Comparison of ENCODE assay signal across 9 mouse cellular contexts in the genomic region with DNA sequence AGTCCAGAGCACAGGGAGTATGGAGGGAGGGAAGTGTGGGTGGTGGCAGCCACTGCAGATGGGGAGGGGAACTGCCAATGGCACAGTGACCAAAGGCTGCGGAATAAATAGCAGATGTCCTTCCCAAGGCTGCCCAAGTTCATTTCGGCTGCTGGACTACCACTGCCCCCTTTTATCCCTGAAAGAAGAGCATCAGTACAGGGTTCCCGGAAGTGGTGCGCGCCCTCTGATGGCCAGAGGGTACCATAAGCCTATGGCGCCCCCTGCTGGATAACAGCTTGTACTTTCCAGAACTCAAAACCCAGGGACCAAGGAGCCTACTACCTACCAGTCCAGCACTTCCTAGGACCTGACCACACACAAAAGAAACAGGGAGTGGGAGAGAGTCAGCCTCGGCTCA. TPM values are rescaled to one million over a fixed set of nuclear protein-coding genes. Genes with fewer than 3 reads are reported as not detected.
DNase-seq lines count a peak whose midpoint lies in the region; ATAC-seq and TF ChIP-seq lines count a peak whose summit lies in the region.
"Not testable (repeated sequence)": the region's sequence is repeated elsewhere in the genome, so short reads cannot be mapped to it uniquely, and the experiment has no call there.
"Had no signal": no experiment of that assay in that cellular context is flagged by ENCODE, and none has a peak within 500 bp of the region (broad histone marks: within the 10 kb centered on the region; RNA-seq: fewer than 3 reads in every experiment).

No protein-coding gene starts in this region.

- peak; percentile 53 for DNase-seq in cerebellum, adult 11-12 months
- peak; percentile 70 for DNase-seq in hindbrain, embryonic 10.5 days (ENCODE audit: low spot score)
- peak; percentile 38 to 58 for DNase-seq in layer of hippocampus, adult 2 months (ENCODE audit: low spot score in 2 of 2)
- peak; percentile 71 for DNase-seq in testis, postnatal 10 days (ENCODE audit: low spot score)

- H3K27ac ChIP-seq in ES-Bruce4 (ENCODE audit: insufficient read depth, low read length); forebrain, embryonic 13.5 days; hindbrain, embryonic 10.5 days; layer of hippocampus, adult 2 months; lung, embryonic 16.5 days (ENCODE audit: low read length); neural tube, embryonic 15.5 days (replicated peaks): not testable (repeated sequence)

- H3K9ac ChIP-seq in ES-Bruce4 (ENCODE audit: low read depth, poor library complexity, severe bottlenecking); forebrain, embryonic 13.5 days; lung, embryonic 16.5 days (ENCODE audit: low read length); neural tube, embryonic 15.5 days (replicated peaks): not testable (repeated sequence)

- not testable (repeated sequence) for TF ChIP-seq EP300 in ES-Bruce4 (IDR thresholded peaks at IDR 0.05; ENCODE audit: insufficient read depth, low read depth, low read length)

- not testable (repeated sequence) for H3K9me3 ChIP-seq in ES-Bruce4 (replicated peaks; ENCODE audit: control insufficient read depth, insufficient read depth, low read length, poor library complexity, severe bottlenecking); forebrain, embryonic 13.5 days (replicated peaks); hindbrain, embryonic 10.5 days; lung, embryonic 16.5 days (ENCODE audit: control insufficient read depth, low read length); neural tube, embryonic 15.5 days (replicated peaks)

- peak overlapping the region; percentile 34 for H3K4me2 ChIP-seq in forebrain, embryonic 13.5 days
- not testable (repeated sequence) for H3K4me2 ChIP-seq in lung, embryonic 16.5 days (ENCODE audit: low read depth, low read length)
- H3K4me2 ChIP-seq in neural tube, embryonic 15.5 days: peak overlapping the region; percentile 35; the same call in 1 of the 2 replicates

- not testable (repeated sequence) for TF ChIP-seq POLR2A in ES-Bruce4 (IDR thresholded peaks at IDR 0.05; ENCODE audit: insufficient read depth, low read length)

- H3K27me3 ChIP-seq in ES-Bruce4 (ENCODE audit: control insufficient read depth, insufficient read depth, low read length, poor library complexity, severe bottlenecking); lung, embryonic 16.5 days (ENCODE audit: control insufficient read depth, insufficient read depth, low read depth, low read length); neural tube, embryonic 15.5 days (replicated peaks): not testable (repeated sequence)
- H3K27me3 ChIP-seq in forebrain, embryonic 13.5 days: peaks cover 24% of the 10 kb centered on the region
- H3K27me3 ChIP-seq in hindbrain, embryonic 10.5 days (ENCODE audit: insufficient read depth, poor library complexity, severe bottlenecking): peaks cover 27% of the 10 kb centered on the region

- not testable (repeated sequence) for H3K36me3 ChIP-seq in ES-Bruce4 (ENCODE audit: control insufficient read depth, insufficient read depth, low read length, poor library complexity, severe bottlenecking); forebrain, embryonic 13.5 days (ENCODE audit: poor library complexity, severe bottlenecking); hindbrain, embryonic 10.5 days; lung, embryonic 16.5 days (ENCODE audit: control insufficient read depth, insufficient read depth, low read length); neural tube, embryonic 15.5 days

- 5% methylated on average over 6 of the region's 7 CpGs for WGBS in forebrain, embryonic 13.5 days
- 12% methylated on average over 7 of the region's 7 CpGs for WGBS in hindbrain, embryonic 10.5 days
- 7% methylated on average over 6 of the region's 7 CpGs for WGBS in lung, embryonic 16.5 days
- 8% methylated on average over 7 of the region's 7 CpGs for WGBS in neural tube, embryonic 15.5 days

- not testable (repeated sequence) for H3K4me1 ChIP-seq in ES-Bruce4 (ENCODE audit: control insufficient read depth, insufficient read depth, low read length); forebrain, embryonic 13.5 days; hindbrain, embryonic 10.5 days (replicated peaks); lung, embryonic 16.5 days (replicated peaks; ENCODE audit: control insufficient read depth, insufficient read depth, low read length); neural tube, embryonic 15.5 days

- not testable (repeated sequence) for H3K4me3 ChIP-seq in ES-Bruce4 (ENCODE audit: low read depth, low read length); forebrain, embryonic 13.5 days; hindbrain, embryonic 10.5 days; layer of hippocampus, adult 2 months; lung, embryonic 16.5 days (ENCODE audit: low read length); neural tube, embryonic 15.5 days (replicated peaks)

- peak; percentile 50 for TF ChIP-seq CTCF in ES-Bruce4 (IDR thresholded peaks at IDR 0.05; ENCODE audit: low read depth, low read length)
- TF ChIP-seq CTCF in layer of hippocampus, adult 2 months (conservative IDR thresholded peaks at IDR 0.05): peak; percentile 70

- not testable (repeated sequence) for ATAC-seq in forebrain, embryonic 13.5 days; neural tube, embryonic 15.5 days (ENCODE audit: low FRiP score)
- ATAC-seq in lung, embryonic 16.5 days (ENCODE audit: low read depth): peak; percentile 75

RNA-seq across cellular contexts. Expression of a gene that starts 9.0 kb away (rescaled TPM):
- 0.22 and 0.56 TPM in 2 replicates for polyA plus RNA-seq in ES-Bruce4 (2011; ENCODE audit: insufficient read depth, insufficient read length, low read depth, missing spikeins)
- not detected in 2 replicates for polyA plus RNA-seq in forebrain, embryonic 13.5 days (2015; fragmentation: Nextera tagmentation; extraction: Ambion mirVana)
- 0.09 TPM in 1 of 2 replicates, not detected in the other for polyA plus RNA-seq in hindbrain, embryonic 10.5 days (2016; fragmentation: Nextera tagmentation; extraction: Ambion mirVana)
- total RNA-seq in layer of hippocampus, adult 2 months (2021): not detected
- 0.09 TPM in 1 of 2 replicates, not detected in the other for polyA plus RNA-seq in lung, embryonic 16.5 days (2015; fragmentation: Nextera tagmentation; extraction: Ambion mirVana)
- polyA plus RNA-seq in neural tube, embryonic 15.5 days (2015; fragmentation: Nextera tagmentation; extraction: Ambion mirVana): 0.06 TPM in 1 of 2 replicates, not detected in the other

RNA-seq across cellular contexts. Expression of a gene that starts 9.2 kb away (rescaled TPM):
- polyA plus RNA-seq in ES-Bruce4 (2011; ENCODE audit: insufficient read depth, insufficient read length, low read depth, missing spikeins): 123 and 129 TPM in 2 replicates
- 187 and 198 TPM in 2 replicates for polyA plus RNA-seq in forebrain, embryonic 13.5 days (2015; fragmentation: Nextera tagmentation; extraction: Ambion mirVana)
- polyA plus RNA-seq in hindbrain, embryonic 10.5 days (2016; fragmentation: Nextera tagmentation; extraction: Ambion mirVana): 251 and 281 TPM in 2 replicates
- total RNA-seq in layer of hippocampus, adult 2 months (2021): 100 to 1,000 TPM; 123 to 125 TPM
- polyA plus RNA-seq in lung, embryonic 16.5 days (2015; fragmentation: Nextera tagmentation; extraction: Ambion mirVana): 165 and 177 TPM in 2 replicates
- 185 and 191 TPM in 2 replicates for polyA plus RNA-seq in neural tube, embryonic 15.5 days (2015; fragmentation: Nextera tagmentation; extraction: Ambion mirVana)

RNA-seq across cellular contexts. Expression of a gene that starts 26.6 kb away (rescaled TPM):
- not detected in 2 replicates for polyA plus RNA-seq in ES-Bruce4 (2011; ENCODE audit: insufficient read depth, insufficient read length, low read depth, missing spikeins)
- not detected in 2 replicates for polyA plus RNA-seq in forebrain, embryonic 13.5 days (2015; fragmentation: Nextera tagmentation; extraction: Ambion mirVana)
- not detected in 2 replicates for polyA plus RNA-seq in hindbrain, embryonic 10.5 days (2016; fragmentation: Nextera tagmentation; extraction: Ambion mirVana)
- not detected for total RNA-seq in layer of hippocampus, adult 2 months (2021)
- polyA plus RNA-seq in lung, embryonic 16.5 days (2015; fragmentation: Nextera tagmentation; extraction: Ambion mirVana): not detected in 2 replicates
- 0.14 and 0.15 TPM in 2 replicates for polyA plus RNA-seq in neural tube, embryonic 15.5 days (2015; fragmentation: Nextera tagmentation; extraction: Ambion mirVana)

RNA-seq across cellular contexts. Expression of a gene that starts 27.9 kb away (rescaled TPM):
- not detected in 2 replicates for polyA plus RNA-seq in ES-Bruce4 (2011; ENCODE audit: insufficient read depth, insufficient read length, low read depth, missing spikeins)
- 0.12 TPM in 1 of 2 replicates, not detected in the other for polyA plus RNA-seq in forebrain, embryonic 13.5 days (2015; fragmentation: Nextera tagmentation; extraction: Ambion mirVana)
- polyA plus RNA-seq in hindbrain, embryonic 10.5 days (2016; fragmentation: Nextera tagmentation; extraction: Ambion mirVana): not detected in 2 replicates
- total RNA-seq in layer of hippocampus, adult 2 months (2021): not detected
- polyA plus RNA-seq in lung, embryonic 16.5 days (2015; fragmentation: Nextera tagmentation; extraction: Ambion mirVana): not detected in 2 replicates
- polyA plus RNA-seq in neural tube, embryonic 15.5 days (2015; fragmentation: Nextera tagmentation; extraction: Ambion mirVana): not detected in 2 replicates
- polyA plus RNA-seq: large intestine, adult 2 months had no signal

RNA-seq across cellular contexts. Expression of a gene that starts 47.0 kb away (rescaled TPM):
- polyA plus RNA-seq in ES-Bruce4 (2011; ENCODE audit: insufficient read depth, insufficient read length, low read depth, missing spikeins): not detected in 2 replicates
- not detected in 2 replicates for polyA plus RNA-seq in forebrain, embryonic 13.5 days (2015; fragmentation: Nextera tagmentation; extraction: Ambion mirVana)
- polyA plus RNA-seq in hindbrain, embryonic 10.5 days (2016; fragmentation: Nextera tagmentation; extraction: Ambion mirVana): not detected in 2 replicates
- not detected for total RNA-seq in layer of hippocampus, adult 2 months (2021)
- not detected in 2 replicates for polyA plus RNA-seq in lung, embryonic 16.5 days (2015; fragmentation: Nextera tagmentation; extraction: Ambion mirVana)
- not detected in 2 replicates for polyA plus RNA-seq in neural tube, embryonic 15.5 days (2015; fragmentation: Nextera tagmentation; extraction: Ambion mirVana)
- polyA plus RNA-seq: large intestine, adult 2 months had no signal
